Mouse (Mus musculus): ENCODE data around the gene Cox14.
"Not testable (repeated sequence)": the region's sequence is repeated elsewhere in the genome, so short reads cannot be mapped to it uniquely, and the experiment has no call there.

Cox14 gene

DNA sequence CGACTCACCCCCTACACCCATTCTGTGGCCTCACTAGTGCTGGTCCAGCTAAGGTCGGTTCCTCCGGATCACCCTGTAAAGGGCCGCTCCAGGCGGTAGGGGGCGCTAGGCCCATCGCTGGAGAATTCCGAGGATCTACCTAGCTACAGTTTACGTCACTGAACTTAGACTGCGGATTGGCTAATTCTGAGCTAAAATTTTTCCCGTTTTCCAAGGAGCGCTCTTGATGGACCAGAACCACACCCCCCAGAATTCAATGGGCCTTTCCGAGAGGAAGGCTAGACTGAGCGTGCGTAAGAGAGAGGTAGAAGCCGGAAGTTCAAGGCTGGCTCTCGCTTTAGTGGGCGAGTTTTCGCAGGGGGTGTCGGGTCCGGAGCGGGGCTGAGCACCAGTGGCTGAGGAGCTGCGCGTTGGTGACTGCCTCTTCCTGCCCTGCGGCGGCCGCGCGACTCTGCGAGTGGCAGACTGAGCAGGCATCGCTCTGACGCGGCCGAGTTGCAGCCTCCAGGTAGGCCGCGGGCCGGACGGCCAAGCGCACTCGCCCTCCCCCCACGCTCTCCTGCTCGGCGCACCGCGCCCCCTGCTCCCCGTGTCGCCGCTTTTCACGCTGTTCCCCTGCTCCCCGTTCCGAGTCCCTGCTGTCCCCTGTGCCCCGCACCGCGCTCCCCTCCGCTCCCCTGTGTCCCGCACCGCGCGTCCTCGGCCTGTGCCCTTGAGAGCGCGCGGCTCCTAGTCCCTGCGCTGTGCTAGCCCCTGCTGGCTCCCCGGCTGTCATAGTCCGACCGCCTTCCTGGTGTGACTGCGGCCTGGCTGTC, at the start of gene Cox14:
TSS of gene Cox14 (plus strand) at position 278 of the 815 bp plus-strand sequence.
- in situ Hi-C loops (cut with MboI, MseI): loop anchor here (5.0 kb wide), 1 partner anchor 47 kb away; the partner anchor contains the start of gene Cers5

DNA sequence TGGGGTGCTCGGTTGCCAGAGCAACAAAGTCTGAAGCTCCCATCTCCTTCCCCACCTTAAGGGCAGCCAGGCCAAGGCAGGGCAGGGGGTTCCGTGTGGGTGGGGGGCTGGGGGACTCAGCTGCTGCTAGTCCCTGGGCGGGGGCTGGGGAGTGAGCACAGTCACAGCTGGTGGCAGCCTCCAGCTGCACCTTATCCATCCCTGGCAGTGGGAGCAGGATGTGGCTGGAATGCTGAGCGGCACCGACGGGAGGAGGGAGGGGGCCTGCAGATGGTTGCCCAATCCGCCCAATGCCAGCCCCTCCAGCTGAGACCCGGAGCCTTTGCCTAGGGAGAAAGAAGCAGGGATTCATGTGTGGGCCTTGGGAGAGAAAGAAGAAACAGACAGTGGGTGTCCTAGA, 48.3 kb upstream of the Cox14 start:
- in situ Hi-C loops (cut with MboI, MseI): no loop called here

DNA sequence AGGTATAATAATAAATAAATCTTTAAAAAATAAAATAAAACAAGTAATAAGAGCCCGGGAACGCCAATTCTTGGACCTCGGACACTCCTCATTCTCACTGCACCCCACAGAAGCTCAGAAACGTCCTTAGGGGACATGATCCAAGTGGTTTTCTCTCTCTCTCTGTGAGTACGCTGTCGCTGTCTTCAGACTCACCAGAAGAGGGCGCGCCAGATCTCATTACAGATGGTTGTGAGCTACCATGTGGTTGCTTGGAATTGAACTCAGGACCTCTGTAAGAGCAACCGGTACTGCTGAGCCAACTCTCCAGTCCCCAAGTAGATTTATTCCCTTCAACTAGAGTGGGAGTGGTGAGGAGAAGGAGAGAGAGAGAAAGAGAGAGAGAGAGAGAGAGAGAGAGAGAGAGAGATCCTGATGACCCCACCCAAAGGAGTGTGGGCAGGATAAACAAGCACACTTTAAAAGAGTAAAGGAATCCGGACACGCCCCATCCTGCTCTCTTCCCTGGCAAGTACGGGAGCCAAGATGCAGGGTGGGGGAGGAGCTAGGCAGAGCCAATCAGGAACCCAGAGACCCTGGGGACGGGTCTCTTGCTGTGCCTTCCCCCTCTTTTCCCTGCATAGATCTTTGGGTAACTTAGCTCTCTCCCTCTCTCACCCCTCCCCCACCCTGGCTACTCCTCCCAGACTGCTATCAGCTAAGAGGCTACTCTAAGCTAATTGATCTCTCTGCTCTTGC, 47.2 kb upstream of the Cox14 start:
- in situ Hi-C loops (cut with MboI, MseI): no loop called here

DNA sequence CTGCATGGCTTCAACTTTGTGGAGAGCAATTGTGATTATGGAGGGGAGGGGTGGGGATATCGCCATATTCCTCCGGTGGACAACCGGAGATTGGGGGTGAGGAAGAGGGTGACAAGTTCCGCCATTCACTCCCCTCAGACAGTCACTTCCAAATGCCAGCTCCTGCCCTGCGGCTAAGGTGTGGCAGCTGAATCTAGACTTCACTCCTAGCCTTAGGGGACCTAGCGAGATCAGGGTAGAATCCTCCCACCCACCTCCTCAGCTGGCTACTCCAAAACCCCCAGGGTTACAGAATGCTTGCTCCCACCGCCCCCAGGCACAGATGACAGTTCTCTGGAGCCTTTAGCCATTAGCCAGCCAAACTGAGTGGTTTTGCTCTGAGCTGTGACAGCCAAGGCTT, 46.4 kb upstream of the Cox14 start:
- in situ Hi-C loops (cut with MboI, MseI): no loop called here

DNA sequence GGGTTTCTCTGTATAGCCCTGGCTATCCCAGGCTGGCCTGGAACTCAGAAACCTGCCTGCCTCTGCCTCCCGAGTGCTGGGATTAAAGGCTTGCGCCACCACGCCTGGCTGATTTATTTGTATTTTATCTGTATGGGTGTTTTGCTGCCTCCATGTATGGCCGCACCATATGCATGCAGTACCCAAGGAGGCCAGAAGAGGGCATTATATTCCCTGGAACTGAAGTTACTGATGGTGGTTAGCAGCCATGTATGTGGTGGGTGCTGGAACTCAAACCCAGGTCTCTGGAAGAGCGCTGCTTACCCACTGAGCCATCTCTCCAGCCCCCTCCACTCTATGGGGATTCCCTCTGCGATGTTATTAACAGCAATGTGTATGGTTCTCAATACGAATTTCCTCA, 42.5 kb upstream of the Cox14 start:
- in situ Hi-C loops (cut with MboI, MseI): loop anchor here (10.0 kb wide), 1 partner anchor 178 kb away; no protein-coding TSS in a partner anchor

DNA sequence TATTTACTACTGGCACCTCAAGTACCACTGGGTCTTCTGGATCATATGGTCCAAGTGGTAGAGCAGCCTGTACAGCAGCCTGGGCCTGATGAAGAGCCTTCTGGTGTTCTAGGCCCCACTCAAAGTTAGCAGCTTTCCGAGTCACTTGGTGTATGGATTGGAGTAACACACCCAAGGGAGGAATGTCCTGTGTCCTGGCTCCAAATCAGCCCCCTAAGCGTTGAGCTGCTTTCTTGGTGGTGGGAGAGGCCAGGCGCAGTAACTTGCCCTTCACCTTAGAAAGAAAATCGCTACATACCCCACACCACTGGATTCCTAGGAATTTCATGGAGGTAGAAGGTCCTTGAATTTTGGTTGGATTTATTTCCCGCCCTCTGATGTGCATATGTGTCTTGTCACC, 41.3 kb upstream of the Cox14 start:
- in situ Hi-C loops (cut with MboI, MseI): loop anchor here (10.0 kb wide), 1 partner anchor 179 kb away; no protein-coding TSS in a partner anchor

DNA sequence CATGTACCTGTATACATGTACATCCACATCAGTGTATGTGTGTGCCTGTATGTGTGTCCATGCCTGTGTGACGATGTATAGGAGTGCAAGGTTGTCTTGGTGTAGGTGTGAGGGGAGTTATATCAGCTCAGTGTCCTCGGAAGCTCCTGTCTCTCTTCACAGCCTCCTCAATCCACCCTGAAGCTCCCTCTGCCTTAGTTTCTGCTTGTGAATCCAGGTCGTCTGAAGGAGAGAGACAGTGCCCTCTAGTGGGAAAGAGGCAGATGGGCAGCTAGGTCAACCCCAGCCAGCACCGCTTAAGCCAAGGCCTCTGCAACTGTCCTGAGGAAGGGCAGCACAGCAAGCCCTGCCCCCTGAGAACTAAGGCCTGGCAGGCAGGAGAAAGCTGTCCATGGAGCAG, 36.7 kb upstream of the Cox14 start:
- in situ Hi-C loops (cut with MboI, MseI): loop anchor here (10.0 kb wide), 1 partner anchor 184 kb away; no protein-coding TSS in a partner anchor

DNA sequence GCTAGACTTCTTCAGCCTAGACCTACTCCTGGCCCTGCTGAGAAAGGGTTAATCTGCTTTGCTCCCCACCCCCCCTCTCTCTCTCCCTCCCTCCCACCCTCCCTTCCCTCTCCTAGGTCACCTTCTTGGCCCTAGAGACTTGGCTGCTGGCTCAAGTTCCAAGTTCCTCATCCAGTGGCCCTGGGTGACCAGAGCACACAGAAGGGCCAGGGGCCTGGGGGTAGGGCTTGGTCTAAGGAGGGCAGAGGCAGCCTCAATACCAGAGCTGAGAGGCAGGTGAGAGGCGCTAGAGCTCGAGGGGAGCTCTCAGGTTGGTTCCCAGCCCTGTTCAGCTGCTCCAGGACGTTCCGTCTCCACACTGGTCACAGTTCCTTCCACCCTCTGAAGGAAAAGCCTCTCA, 34.5 kb upstream of the Cox14 start:
- in situ Hi-C loops (cut with MboI, MseI): no loop called here

DNA sequence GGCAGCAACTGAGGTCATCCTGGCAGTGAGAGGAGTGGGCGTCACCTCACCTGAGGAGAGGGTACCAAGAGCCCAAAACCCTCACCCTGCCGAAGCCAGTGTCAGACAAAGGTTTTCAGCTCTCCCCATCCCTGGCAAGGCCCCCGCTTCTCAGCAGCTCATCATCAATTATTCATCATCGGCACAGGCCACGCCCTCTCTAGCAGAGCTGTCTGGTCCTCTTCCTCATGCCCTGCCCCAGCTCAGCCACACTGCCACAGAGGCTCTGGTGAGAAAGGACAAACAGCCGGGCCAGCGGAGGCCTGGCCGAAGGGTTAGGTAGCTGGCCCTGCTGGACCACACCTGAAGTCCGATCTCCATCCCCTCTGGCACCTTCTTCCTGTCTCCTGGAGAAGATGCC, 33.4 kb upstream of the Cox14 start:
- in situ Hi-C loops (cut with MboI, MseI): no loop called here

DNA sequence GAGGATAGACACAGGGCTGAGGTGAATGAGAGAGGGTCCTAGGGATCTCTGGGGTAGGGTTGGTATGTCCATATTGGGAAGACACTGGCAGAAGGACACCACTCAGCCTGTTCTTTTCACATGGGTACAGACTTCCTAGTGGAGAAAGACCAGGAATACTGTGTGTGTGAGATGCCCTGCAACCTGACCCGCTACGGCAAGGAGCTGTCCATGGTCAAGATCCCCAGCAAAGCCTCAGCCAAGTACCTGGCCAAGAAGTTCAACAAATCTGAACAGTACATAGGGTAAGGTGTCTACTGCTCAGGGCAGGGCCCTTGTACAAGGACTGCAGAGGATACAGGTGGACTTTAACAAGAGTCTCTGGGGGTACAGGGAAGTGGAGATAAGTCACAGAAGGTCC, 28.1 kb upstream of the Cox14 start:
- in situ Hi-C loops (cut with MboI, MseI): no loop called here

DNA sequence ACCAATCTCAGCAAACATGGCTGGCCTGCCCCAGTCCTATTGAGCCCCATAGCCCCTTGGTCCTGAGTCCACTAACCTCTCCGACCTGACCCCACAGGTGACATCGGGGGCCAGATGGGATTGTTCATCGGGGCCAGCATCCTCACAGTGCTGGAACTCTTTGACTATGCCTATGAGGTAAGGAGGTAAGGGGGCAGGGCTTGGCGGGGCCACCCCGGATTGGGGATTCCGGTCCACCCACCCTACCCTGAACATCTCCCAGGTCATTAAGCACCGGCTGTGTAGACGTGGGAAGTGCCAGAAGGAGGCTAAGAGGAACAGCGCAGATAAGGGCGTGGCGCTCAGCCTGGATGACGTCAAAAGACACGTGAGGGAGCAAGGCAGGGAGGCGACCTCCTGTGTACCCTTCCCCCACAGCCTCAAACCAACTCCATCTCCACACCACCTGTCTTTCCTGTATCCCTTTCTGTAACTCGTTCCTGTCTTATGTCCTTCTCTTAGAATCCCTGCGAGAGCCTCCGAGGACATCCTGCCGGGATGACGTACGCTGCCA, 26.8 kb upstream of the Cox14 start:
- in situ Hi-C loops (cut with MboI, MseI): no loop called here

DNA sequence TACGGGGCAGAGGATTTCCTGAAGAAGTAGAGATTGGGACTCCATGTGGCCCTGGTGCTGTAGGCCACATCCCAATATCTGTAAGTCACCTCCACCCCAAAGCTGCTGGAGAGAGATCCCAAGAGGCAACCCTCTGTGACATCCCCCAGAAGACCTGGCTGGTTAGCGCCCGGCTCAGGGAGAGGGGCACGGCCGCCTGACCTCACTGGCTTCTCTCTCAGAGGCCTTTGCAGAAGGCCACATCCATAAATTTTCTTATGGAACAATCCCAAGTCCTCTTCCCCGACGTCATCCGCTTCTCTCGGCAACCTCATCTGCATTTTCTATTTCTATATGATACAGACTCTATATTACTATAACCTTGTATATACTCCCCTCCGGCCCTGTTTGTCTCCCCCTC, 25.7 kb upstream of the Cox14 start:
- in situ Hi-C loops (cut with MboI, MseI): no loop called here

DNA sequence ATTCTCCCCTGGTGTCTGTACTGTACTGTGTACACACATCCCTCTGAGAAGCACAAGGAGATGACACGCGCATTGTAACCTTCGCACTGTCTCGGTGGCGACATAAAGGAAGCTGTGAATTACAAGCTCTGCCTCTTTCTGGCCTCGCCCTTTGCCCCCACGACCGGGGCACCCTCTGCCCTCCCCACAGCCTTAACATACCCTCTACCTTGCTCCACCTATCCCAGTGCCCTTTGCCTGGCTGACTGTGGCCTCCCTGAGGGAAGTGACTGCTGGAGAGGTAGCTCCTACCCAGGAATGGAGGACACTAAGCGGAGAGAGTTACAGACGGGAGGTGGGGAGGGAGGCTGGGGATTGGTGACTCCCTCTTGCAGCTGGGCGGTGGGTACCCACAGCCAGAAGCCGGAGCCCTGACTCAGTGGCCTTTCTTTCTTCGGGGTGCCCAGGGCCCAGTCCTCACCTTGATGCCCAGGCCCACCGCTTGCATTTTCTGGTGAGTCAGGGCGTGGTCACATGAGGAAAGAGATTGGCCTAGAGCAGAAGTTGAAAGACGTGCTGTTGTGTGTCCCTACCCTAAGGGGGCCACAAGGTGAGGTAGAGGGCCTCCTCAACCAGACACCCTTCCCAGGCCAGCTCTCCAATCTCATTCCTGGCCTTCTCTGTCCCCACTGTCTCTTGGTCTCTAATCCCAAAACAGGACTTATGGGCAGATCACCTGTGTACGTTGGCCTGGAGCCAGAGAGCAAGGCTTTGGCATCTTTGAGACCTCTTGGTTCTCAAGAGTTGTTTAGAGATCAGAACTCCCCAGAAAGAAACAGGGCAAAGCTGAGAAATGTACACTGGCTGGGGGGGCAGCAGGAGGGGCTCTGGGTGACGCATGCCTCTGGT, 25.0 kb upstream of the Cox14 start:
- in situ Hi-C loops (cut with MboI, MseI): no loop called here

DNA sequence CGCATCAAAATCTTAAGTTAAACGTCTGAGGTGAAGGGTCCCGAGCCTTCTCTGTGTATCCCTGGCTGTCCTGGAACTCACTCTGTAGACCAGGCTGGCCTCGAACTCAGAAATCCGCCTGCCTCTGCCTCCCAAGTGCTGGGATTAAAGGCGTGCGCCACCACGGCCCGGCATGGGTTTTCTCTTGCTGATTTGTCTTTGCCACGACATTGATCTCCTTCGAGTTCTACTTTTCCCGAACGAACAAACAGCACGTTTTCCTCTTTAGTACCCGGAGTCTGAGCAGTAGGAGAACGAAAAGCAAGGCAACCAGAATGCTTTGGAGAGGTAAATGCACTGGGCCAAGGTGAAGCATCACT, 23.8 kb upstream of the Cox14 start:
- in situ Hi-C loops (cut with MboI, MseI): not testable (repeated sequence)

DNA sequence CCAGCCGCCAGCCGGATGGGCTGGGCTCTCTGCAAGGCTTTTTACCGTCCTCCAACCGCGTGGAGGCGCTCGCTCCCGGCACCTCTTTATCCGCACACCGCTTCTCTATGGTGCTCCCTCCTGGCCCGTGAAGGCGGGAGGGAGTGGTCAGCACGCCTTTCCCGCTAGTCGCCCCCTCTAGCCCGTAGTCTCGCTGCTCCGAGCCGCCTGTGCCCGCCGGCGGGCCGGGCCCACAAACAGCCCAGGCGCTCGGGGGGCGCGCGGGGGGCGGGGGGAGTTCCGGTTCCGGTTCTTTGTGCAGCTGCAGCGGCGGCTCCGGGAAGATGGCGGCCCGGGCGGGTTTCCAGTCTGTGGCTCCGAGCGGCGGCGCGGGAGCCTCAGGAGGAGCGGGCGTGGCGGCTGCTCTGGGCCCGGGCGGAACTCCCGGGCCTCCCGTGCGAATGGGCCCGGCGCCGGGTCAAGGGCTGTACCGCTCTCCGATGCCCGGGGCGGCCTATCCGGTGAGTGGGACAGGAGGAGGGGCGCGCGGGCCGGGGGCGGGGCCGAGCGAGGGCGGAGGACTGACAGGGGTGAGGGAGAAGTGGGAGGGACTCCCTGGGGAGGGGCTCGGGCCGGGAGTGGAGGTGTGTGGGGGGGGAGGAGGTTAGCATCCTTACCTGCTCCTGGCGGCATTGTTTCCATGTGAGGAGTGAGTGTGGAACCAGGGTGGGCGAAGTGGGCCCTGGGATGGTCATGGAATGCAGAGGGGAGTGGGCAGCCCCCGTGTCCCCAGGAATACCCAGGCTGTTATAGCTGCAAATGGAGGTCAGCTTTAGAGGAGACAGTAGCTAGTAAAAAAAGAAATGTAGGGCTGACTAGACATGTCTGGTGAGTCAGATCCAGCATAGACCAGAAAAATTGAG, 23.2 kb upstream of the Cox14 start, which contains the start of gene Smarcd1:
TSS of gene Smarcd1 (plus strand) at position 131 of the 902 bp plus-strand sequence.
- in situ Hi-C loops (cut with MboI, MseI): no loop called here

DNA sequence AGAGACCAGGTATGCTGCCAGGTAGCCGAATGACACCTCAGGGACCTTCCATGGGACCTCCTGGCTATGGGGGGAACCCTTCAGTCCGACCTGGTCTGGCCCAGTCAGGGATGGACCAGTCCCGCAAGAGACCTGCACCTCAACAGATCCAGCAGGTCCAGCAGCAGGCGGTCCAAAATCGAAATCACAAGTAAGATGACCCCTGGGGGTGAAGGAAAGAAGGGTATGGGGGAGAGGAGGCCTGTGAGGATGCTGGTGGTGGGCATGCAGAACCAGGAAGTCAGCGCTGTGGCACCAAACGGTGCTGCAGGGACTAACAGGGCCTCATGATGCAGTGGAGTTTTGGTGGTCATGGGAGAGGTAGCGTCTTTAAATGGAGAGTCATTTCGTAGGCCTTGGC, 22.3 kb upstream of the Cox14 start:
- in situ Hi-C loops (cut with MboI, MseI): no loop called here

DNA sequence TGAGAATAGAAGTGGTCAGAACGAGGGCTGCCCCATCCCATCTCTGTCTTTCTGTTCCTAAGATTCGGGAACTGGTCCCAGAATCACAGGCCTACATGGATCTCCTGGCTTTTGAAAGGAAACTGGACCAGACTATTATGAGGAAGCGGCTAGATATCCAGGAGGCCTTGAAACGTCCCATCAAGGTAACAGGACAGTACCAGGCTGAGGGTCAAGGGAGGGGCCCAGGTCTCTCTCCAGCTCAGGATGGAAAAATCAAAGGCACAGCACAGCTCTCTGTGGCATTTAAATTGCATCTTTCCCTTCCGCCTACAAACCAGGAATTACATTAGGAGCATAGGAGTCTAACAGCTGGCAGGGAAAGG, 21.8 kb upstream of the Cox14 start:
- in situ Hi-C loops (cut with MboI, MseI): no loop called here

DNA sequence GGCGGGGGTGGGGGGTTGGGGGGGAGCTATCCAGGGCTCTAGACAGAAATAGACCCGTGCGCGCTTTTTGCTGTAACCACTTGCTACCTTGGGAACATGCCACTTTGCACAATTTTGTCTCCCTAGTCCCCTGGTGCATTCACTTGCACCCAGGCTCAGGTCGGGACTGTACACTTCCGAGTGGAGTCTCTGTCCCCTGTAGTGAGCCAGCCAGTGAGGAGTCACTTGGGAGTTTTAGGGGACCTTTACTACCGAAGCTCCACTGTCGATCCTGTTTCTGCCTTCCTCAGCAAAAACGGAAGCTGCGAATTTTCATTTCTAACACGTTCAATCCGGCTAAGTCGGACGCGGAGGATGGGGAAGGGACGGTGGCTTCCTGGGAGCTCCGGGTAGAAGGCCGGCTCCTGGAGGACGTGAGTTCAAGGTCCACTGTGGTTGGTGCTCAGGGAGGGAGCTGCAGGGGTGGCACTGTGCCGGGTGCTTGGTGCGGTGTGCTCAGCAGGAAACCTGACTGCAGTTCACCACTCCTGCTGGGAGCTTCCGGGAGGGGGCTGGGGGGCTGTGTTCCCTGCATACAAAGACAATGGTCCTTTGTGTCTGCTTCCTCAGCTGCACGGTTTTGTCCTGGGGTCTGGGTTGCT, 21.3 kb upstream of the Cox14 start:
- in situ Hi-C loops (cut with MboI, MseI): no loop called here

DNA sequence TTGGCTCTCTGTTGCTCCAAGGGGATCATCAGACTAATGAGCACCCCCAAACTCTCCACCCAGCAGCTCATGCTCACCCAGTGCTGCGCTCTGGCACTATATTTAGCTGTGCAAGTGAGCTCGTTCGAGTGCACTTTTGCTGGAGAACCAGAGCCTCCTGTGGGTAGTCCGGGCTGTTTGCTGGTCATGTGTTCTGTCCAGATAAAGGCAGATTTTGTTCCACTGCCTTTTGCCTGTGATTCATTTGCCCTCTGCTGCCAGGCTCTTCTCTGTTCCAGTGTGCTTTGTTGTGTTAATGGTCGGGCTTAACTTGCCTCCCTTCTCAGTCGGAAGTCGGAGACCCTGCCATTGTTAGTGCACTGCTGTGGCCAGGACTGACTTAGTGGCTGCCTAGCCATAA, 20.5 kb upstream of the Cox14 start:
- in situ Hi-C loops (cut with MboI, MseI): no loop called here

DNA sequence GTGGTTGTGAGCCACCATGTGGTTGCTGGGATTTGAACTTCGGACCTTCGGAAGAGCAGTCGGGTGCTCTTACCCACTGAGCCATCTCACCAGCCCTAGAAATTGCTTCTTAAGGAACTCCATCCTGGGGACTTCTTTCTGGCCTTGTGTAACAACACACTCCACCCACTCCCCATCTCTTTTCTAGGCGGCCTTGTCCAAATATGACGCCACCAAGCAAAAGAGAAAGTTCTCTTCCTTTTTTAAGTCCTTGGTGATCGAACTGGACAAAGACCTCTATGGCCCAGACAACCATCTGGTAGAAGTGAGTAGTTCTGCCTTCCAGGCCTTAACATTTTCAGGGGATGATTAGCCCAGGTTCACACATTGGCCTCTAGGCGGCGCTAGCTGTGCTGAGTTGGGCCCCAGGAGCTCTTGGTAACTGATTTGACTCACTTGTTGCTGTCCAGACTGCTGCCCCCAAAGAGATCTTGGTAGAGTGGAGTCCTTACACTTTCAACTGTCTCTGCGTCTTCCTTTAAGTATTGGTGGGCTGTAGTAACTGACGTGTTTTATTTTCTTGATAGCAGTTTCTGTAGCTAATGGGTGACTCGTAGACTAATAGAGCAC, 19.9 kb upstream of the Cox14 start, which contains the start of gene Gm17349:
TSS of gene Gm17349 (minus strand) at position 51 of the 609 bp plus-strand sequence.
- in situ Hi-C loops (cut with MboI, MseI): no loop called here
